Mouse (Mus musculus): Measurements from ENCODE around the gene Sult6b2.

- no peak for TF ChIP-seq CTCF (IDR thresholded peaks at IDR 0.05)
- no peak for TF ChIP-seq EP300 (IDR thresholded peaks at IDR 0.05)
Measured at GRCm38 (mm10) chr6:142837326-142837725, 33.0 kb upstream of the Sult6b2 start.

All from lung, postnatal 0 days (tissue).